Mouse (Mus musculus) lung, postnatal 0 days (tissue): ENCODE measurements around the gene Vps26c. TPM values are rescaled to one million over a fixed set of nuclear protein-coding genes. Genes with fewer than 3 reads are reported as not detected.

Experiments
- ATAC-seq: fragments of 200-750 bp; cut with Nextera tagmentation; 2 replicates; pipeline ENCODE4 v1.8.0; 2017; ENCODE audit warnings: moderate library complexity
- DNase-seq: peaks from one replicate; pipeline ENCODE4 v3.0.0-alpha.2; 2016; ENCODE audit warnings: low spot score
- H3K27ac ChIP-seq: fragments of 300-500 bp; sonication (generic); 2 replicates; pipeline ENCODE4 v1.5.1; 2014; ENCODE audit warnings: antibody characterized with exemption, mild to moderate bottlenecking, low read length, mixed read lengths
- H3K27me3 ChIP-seq: fragments of 300-500 bp; sonication (generic); replicated peaks from 2 replicates; pipeline ENCODE4 v1.6.1; 2014; ENCODE audit warnings: low read length, mixed read lengths; ENCODE audit not compliant: insufficient read depth
- H3K36me3 ChIP-seq: fragments of 300-500 bp; sonication (generic); 2 replicates; pipeline ENCODE4 v1.6.1; 2014; ENCODE audit warnings: low read length, mixed read lengths; ENCODE audit not compliant: insufficient read depth
- H3K4me1 ChIP-seq: fragments of 300-500 bp; sonication (generic); 2 replicates; pipeline ENCODE4 v1.6.1; 2014; ENCODE audit warnings: antibody characterized with exemption, low read depth, low read length, mixed read lengths; ENCODE audit not compliant: insufficient read depth
- H3K4me2 ChIP-seq: fragments of 300-500 bp; sonication (generic); replicated peaks from 2 replicates; pipeline ENCODE4 v1.6.1; 2014; ENCODE audit warnings: low read depth, mild to moderate bottlenecking, low read length, moderate library complexity, mixed read lengths
- H3K4me3 ChIP-seq: fragments of 300-500 bp; sonication (generic); 2 replicates; pipeline ENCODE4 v1.5.1; 2014; ENCODE audit warnings: low read depth, low read length
- H3K9ac ChIP-seq: fragments of 300-500 bp; sonication (generic); replicated peaks from 2 replicates; pipeline ENCODE4 v1.6.1; 2014; ENCODE audit warnings: low read depth, mild to moderate bottlenecking
- H3K9me3 ChIP-seq: fragments of 300-500 bp; sonication (generic); 2 replicates; pipeline ENCODE4 v1.6.1; 2016; ENCODE audit warnings: low read length, mixed read lengths
- CTCF ChIP-seq: IDR thresholded peaks from 2 replicates; pipeline ENCODE4 v1.5.1; 2016; ENCODE audit warnings: antibody characterized with exemption, mild to moderate bottlenecking
- EP300 ChIP-seq: IDR thresholded peaks from 2 replicates; pipeline ENCODE4 v1.6.1; 2016; ENCODE audit warnings: antibody characterized with exemption, mild to moderate bottlenecking, control low read depth
- WGBS: fragments of 180-500 bp; shearing (Covaris S2); extraction: QIAGEN DNeasy Blood & Tissue Kit; methylation state at CpG from one replicate; pipeline ENCODE4 v1.1.7; 2014; 5-methylcytosine and 5-hydroxymethylcytosine counted together
- polyA plus RNA-seq: library from polyadenylated mRNA; unstranded; fragments of >200 nt; fragmentation: Nextera tagmentation; extraction: Ambion mirVana; gene quantifications from 2 replicates; pipeline ENCODE4 v1.2.1, GENCODE M21; 2015

Gene Vps26c
- polyA plus RNA-seq, 1 experiment from 2014 or later = 46.6 TPM

DNA sequence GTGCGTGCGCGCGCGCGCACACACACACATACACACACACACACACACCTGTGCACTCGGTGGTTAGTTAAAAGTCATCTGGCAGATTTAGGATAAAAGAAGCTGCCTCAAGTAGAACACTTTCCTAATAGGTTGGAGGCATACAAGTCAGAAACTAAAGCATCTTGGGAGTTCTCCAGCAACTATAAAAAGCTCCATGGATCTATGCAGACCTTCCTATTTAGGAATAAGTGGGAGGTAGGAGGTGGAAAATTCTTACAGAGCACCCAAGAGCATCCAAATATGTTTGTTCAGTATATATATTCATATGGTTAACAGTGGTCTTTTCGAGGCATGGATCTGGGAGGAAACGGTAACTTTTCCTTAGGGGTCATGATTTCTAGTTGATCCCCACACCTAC, 13.5 kb upstream of the Vps26c start:
- H3K4me2 ChIP-seq = no peak overlapping the region
- H3K9ac ChIP-seq = no peak overlapping the region
- H3K36me3 ChIP-seq = no peaks in the 10 kb centered on the region
- ATAC-seq (no peak), DNase-seq (no peak)
- no peak overlapping the region for H3K27ac ChIP-seq
- H3K4me1 ChIP-seq = no peaks in the 10 kb centered on the region; the same call in 1 of the 2 replicates
- H3K9me3 ChIP-seq = no peaks in the 10 kb centered on the region
- H3K4me3 ChIP-seq = no peak overlapping the region
- TF ChIP-seq CTCF = no peak
- TF ChIP-seq EP300 = no peak
- no peaks in the 10 kb centered on the region for H3K27me3 ChIP-seq
- WGBS = 97% methylated on average over 9 of the region's 9 CpGs

DNA sequence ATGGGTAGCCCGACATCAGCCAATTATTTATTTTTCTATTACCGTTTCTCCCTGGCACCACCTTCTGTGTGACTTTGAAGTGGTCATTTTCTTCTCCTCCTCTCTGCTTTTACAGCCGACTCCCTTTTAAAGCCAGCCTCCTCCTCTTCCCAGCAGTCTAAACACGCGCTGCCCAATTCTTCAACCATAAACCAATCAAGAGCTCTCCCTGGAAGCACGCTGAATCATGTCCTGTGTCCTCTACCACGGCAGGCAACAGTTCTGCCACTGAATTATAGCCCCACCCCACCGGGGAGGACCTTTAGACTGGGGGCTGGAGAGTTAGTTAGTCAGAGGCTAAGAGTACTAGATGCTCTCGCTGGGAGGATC, 10.5 kb upstream of the Vps26c start:
- TF ChIP-seq EP300 (no peak), CTCF (no peak)
- no peaks in the 10 kb centered on the region for H3K27me3 ChIP-seq
- ATAC-seq (peak; percentile 92), DNase-seq (peak; percentile 84)
- H3K4me3 ChIP-seq = no peak overlapping the region
- no peaks in the 10 kb centered on the region for H3K9me3 ChIP-seq
- no peaks in the 10 kb centered on the region for H3K36me3 ChIP-seq
- H3K27ac ChIP-seq = peak overlapping the region; percentile 76
- no peak overlapping the region for H3K4me2 ChIP-seq
- 30% methylated on average over 9 of the region's 9 CpGs for WGBS
- H3K9ac ChIP-seq = no peak overlapping the region
- no peaks in the 10 kb centered on the region; the same call in 1 of the 2 replicates for H3K4me1 ChIP-seq

DNA sequence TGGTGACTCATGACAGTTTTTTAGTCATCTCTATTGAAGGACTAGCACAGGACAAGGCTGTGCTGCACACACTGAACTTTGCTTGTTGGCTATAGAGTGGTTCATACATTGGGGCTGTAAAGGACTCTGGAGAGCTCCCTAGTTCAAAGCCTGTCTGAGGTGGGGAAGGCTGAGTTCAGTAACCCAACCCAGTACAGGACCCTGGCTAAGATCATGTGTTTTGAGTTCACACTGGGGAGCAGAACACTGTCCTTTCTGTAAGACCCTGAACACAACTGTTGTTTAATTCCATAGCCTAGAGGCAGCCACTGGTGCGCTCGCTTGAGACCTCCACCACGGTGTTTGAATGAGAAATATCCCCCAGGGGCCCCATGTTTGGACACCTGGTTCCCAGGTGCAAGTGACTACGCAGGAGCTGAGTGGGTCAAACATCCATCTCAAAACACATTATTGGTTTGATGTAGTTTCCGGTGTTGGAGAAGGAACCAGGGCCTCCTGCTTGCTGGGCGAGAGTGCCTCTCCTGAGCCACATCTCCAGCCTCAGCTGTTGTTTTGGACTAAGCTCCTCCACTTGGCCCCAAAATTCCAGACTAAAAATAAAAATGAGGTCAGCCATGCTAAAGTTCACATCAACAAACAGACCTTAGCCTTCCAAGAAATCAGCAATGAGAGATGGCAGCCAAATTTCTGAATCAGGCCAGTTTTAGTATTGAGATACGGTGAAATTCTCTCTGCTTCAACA, 10.0 kb upstream of the Vps26c start:
- Histone ChIP-seq H3K27me3 (no peaks in the 10 kb centered on the region), H3K27ac (peak overlapping the region; percentile 76), H3K9me3 (no peaks in the 10 kb centered on the region), H3K4me3 (no peak overlapping the region), H3K9ac (no peak overlapping the region), H3K36me3 (no peaks in the 10 kb centered on the region), H3K4me2 (no peak overlapping the region), H3K4me1 (no peaks in the 10 kb centered on the region; the same call in 1 of the 2 replicates)
- TF ChIP-seq CTCF (no peak), EP300 (peak; percentile 43; the same call in 1 of the 2 replicates)
- DNase-seq (peak; percentile 79), ATAC-seq (peak; percentile 85)
- WGBS = 62% methylated on average over 7 of the region's 7 CpGs

DNA sequence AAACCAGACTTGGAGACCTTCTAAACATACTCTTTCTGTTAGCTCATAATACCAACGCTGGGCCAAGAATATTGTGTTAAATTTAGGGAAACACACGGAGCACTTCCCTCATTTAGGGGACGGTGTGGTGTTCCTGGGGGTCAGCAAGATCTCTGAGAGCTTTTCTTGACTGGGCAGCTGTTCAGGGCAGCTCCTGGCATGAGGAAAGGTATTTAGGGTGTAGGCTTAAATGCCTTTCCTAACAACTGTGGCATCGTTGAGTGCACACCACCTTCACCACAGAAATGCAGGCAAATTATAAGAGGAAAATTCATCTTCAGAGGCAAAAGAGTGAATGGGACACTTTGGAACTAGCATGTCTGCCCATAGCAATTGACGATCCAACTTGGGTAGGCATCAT, 9.1 kb upstream of the Vps26c start:
- ATAC-seq = no peak
- no peak for TF ChIP-seq EP300
- no peak for TF ChIP-seq CTCF

DNA sequence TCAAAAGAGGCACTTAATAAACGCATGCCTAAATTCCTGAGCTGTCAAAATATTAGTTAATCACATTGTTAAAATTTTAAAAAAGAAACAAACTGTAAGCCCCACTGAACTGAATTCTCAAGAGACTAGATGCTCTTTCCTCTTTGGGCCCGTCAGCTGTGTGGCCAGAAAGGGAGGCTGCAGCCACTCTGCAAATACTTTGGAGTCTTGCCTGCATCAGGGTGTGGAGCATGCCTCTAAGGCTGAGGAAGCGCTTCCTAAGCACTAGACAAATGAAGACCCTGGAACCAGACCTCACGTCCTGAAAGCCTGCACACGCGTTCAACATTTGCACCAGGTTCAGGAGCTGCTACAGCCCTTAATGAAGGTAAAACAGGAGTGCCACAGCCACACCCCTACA, 7.0 kb upstream of the Vps26c start:
- H3K9me3 ChIP-seq = no peaks in the 10 kb centered on the region
- H3K4me1 ChIP-seq = no peaks in the 10 kb centered on the region; the same call in 1 of the 2 replicates
- WGBS = 40% methylated on average over 6 of the region's 6 CpGs
- no peak overlapping the region for H3K9ac ChIP-seq
- H3K36me3 ChIP-seq = no peaks in the 10 kb centered on the region
- no peak overlapping the region for H3K27ac ChIP-seq
- TF ChIP-seq CTCF (no peak), EP300 (no peak)
- H3K4me2 ChIP-seq = no peak overlapping the region
- H3K4me3 ChIP-seq = no peak overlapping the region
- DNase-seq (no peak), ATAC-seq (no peak)
- no peaks in the 10 kb centered on the region for H3K27me3 ChIP-seq

More for the DNA sequence above, 9.1 kb upstream of the Vps26c start:
- no peaks in the 10 kb centered on the region; the same call in 1 of the 2 replicates for H3K4me1 ChIP-seq
- H3K36me3 ChIP-seq = no peaks in the 10 kb centered on the region
- 83% methylated on average over 5 of the region's 5 CpGs for WGBS
- H3K27me3 ChIP-seq = no peaks in the 10 kb centered on the region
- no peak overlapping the region for H3K4me2 ChIP-seq
- H3K9me3 ChIP-seq = no peaks in the 10 kb centered on the region
- H3K27ac ChIP-seq = no peak overlapping the region
- no peak for DNase-seq
- H3K4me3 ChIP-seq = no peak overlapping the region
- no peak overlapping the region for H3K9ac ChIP-seq

DNA sequence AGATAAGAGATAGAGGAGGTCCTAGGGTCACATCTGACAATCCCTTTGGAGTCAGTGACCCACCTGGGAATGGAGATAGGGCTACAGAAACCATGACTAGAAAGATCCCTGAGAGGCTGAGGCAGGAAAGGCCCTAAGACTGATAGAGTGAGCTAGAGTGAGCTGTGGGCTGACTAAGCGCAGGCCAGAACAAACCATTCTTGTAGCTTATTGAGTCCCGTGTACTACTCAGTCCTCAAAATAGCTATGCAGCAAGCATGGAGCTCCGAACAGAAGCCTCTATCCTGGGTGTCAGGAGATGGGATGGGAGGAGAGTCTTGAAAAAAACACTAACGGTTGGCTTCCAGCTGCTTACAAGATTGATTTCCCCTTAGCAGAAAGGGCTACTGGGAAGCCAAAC, 4.6 kb upstream of the Vps26c start:
- H3K27me3 ChIP-seq = no peaks in the 10 kb centered on the region
- H3K4me2 ChIP-seq = no peak overlapping the region
- H3K9me3 ChIP-seq = no peaks in the 10 kb centered on the region
- H3K9ac ChIP-seq = no peak overlapping the region
- no peaks in the 10 kb centered on the region for H3K36me3 ChIP-seq
- 76% methylated on average over 4 of the region's 4 CpGs for WGBS
- peaks cover 4% of the 10 kb centered on the region; the same call in 1 of the 2 replicates for H3K4me1 ChIP-seq
- TF ChIP-seq EP300 (no peak), CTCF (no peak)
- DNase-seq = no peak
- no peak for ATAC-seq
- H3K4me3 ChIP-seq = no peak overlapping the region
- H3K27ac ChIP-seq = no peak overlapping the region
